Mouse (Mus musculus) forebrain, embryonic 12.5 days (tissue): ENCODE measurements around the gene Akap2. TPM values are rescaled to one million over a fixed set of nuclear protein-coding genes. Genes with fewer than 3 reads are reported as not detected.

Experiments
- ATAC-seq: fragments of 200-750 bp; cut with Nextera tagmentation; 2 replicates; pipeline ENCODE4 v1.8.0; 2017; ENCODE audit warnings: moderate TSS enrichment; ENCODE audit not compliant: low FRiP score
- H3K27ac ChIP-seq: fragments of 300-500 bp; sonication (generic); 2 replicates; pipeline ENCODE4 v1.5.1; 2016; ENCODE audit warnings: mild to moderate bottlenecking
- H3K27me3 ChIP-seq: fragments of 300-500 bp; sonication (generic); 2 replicates; pipeline ENCODE4 v1.6.1; 2016; ENCODE audit warnings: mild to moderate bottlenecking
- H3K36me3 ChIP-seq: fragments of 300-500 bp; sonication (generic); replicated peaks from 2 replicates; pipeline ENCODE4 v1.6.1; 2016; ENCODE audit warnings: mild to moderate bottlenecking
- H3K4me1 ChIP-seq: fragments of 300-500 bp; sonication (generic); 2 replicates; pipeline ENCODE4 v1.6.1; 2016
- H3K4me2 ChIP-seq: fragments of 300-500 bp; sonication (generic); 2 replicates; pipeline ENCODE4 v1.6.1; 2016; ENCODE audit warnings: mild to moderate bottlenecking, moderate library complexity
- H3K4me3 ChIP-seq: fragments of 300-500 bp; sonication (generic); replicated peaks from 2 replicates; pipeline ENCODE4 v1.5.1; 2016; ENCODE audit warnings: mild to moderate bottlenecking
- H3K9ac ChIP-seq: fragments of 300-500 bp; sonication (generic); 2 replicates; pipeline ENCODE4 v1.6.1; 2016; ENCODE audit warnings: mild to moderate bottlenecking
- H3K9me3 ChIP-seq: fragments of 300-500 bp; sonication (generic); 2 replicates; pipeline ENCODE4 v1.6.1; 2016
- WGBS: fragments of 180-500 bp; shearing (Covaris S2); methylation state at CpG from one replicate; pipeline ENCODE4 v1.1.7; 2016; 5-methylcytosine and 5-hydroxymethylcytosine counted together
- polyA plus RNA-seq: library from polyadenylated mRNA; unstranded; fragments of >200 nt; fragmentation: Nextera tagmentation; extraction: Ambion mirVana; gene quantifications from 2 replicates; pipeline ENCODE4 v1.2.1, GENCODE M21; 2016

Akap2 gene
- polyA plus RNA-seq, 1 experiment from 2014 or later, result 12.5 TPM

- peaks cover 11% of the 10 kb centered on the region; the same call in 1 of the 2 replicates for H3K4me1 ChIP-seq
Observed at GRCm38 (mm10) chr4:57684676-57685215, 32.7 kb upstream of the Akap2 start.

GRCm38 (mm10) chr4:57686736-57687135, 30.7 kb upstream of the Akap2 start:
- Histone ChIP-seq H3K27ac (no peak overlapping the region), H3K36me3 (no peaks in the 10 kb centered on the region), H3K27me3 (peaks cover 6% of the 10 kb centered on the region; the same call in 1 of the 2 replicates), H3K9ac (no peak overlapping the region), H3K4me3 (no peak overlapping the region), H3K4me2 (no peak overlapping the region), H3K9me3 (no peaks in the 10 kb centered on the region), H3K4me1 (peaks cover 9% of the 10 kb centered on the region; the same call in 1 of the 2 replicates)
- 72% methylated on average over 3 of the region's 3 CpGs for WGBS
- no peak for ATAC-seq

More at GRCm38 (mm10) chr4:57684676-57685215, 32.7 kb upstream of the Akap2 start:
- no peaks in the 10 kb centered on the region for H3K36me3 ChIP-seq
- ATAC-seq, result no peak
- H3K27me3 ChIP-seq, result peaks cover 4% of the 10 kb centered on the region; the same call in 1 of the 2 replicates
- H3K9me3 ChIP-seq, result no peaks in the 10 kb centered on the region
- H3K4me2 ChIP-seq, result no peak overlapping the region
- H3K9ac ChIP-seq, result no peak overlapping the region
- no peak overlapping the region for H3K4me3 ChIP-seq
- 87% methylated on average over 12 of the region's 12 CpGs for WGBS
- H3K27ac ChIP-seq, result no peak overlapping the region

- Histone ChIP-seq H3K27ac (no peak overlapping the region), H3K9ac (no peak overlapping the region), H3K4me2 (no peak overlapping the region), H3K9me3 (no peaks in the 10 kb centered on the region), H3K27me3 (peaks cover 6% of the 10 kb centered on the region; the same call in 1 of the 2 replicates), H3K4me1 (peaks cover 9% of the 10 kb centered on the region; the same call in 1 of the 2 replicates), H3K4me3 (no peak overlapping the region), H3K36me3 (no peaks in the 10 kb centered on the region)
- 84% methylated on average over 3 of the region's 3 CpGs for WGBS
- no peak for ATAC-seq
Observed at GRCm38 (mm10) chr4:57687583-57687982, 29.9 kb upstream of the Akap2 start.

- Histone ChIP-seq H3K36me3 (no peaks in the 10 kb centered on the region), H3K4me3 (no peak overlapping the region), H3K4me2 (no peak overlapping the region), H3K4me1 (peaks cover 9% of the 10 kb centered on the region; the same call in 1 of the 2 replicates), H3K27me3 (peaks cover 6% of the 10 kb centered on the region; the same call in 1 of the 2 replicates), H3K9ac (no peak overlapping the region), H3K27ac (no peak overlapping the region), H3K9me3 (no peaks in the 10 kb centered on the region)
- 76% methylated on average over 9 of the region's 9 CpGs for WGBS
- no peak for ATAC-seq
Observed at GRCm38 (mm10) chr4:57688131-57688530, 29.3 kb upstream of the Akap2 start.

GRCm38 (mm10) chr4:57690001-57690400, 27.5 kb upstream of the Akap2 start:
- 83% methylated on average over 6 of the region's 6 CpGs for WGBS

GRCm38 (mm10) chr4:57690805-57691204, 26.7 kb upstream of the Akap2 start:
- 42% methylated on average over 1 of the region's 1 CpGs for WGBS

More at GRCm38 (mm10) chr4:57690001-57690400, 27.5 kb upstream of the Akap2 start:
- peaks cover 6% of the 10 kb centered on the region; the same call in 1 of the 2 replicates for H3K27me3 ChIP-seq
- no peak overlapping the region for H3K4me2 ChIP-seq
- no peak for ATAC-seq
- no peak overlapping the region for H3K4me3 ChIP-seq
- H3K4me1 ChIP-seq, result peaks cover 9% of the 10 kb centered on the region; the same call in 1 of the 2 replicates
- H3K27ac ChIP-seq, result no peak overlapping the region
- H3K9me3 ChIP-seq, result no peaks in the 10 kb centered on the region
- no peak overlapping the region for H3K9ac ChIP-seq
- no peaks in the 10 kb centered on the region for H3K36me3 ChIP-seq

GRCm38 (mm10) chr4:57694356-57695136, 22.9 kb upstream of the Akap2 start:
- no peak overlapping the region for H3K9ac ChIP-seq
- H3K27ac ChIP-seq, result no peak overlapping the region
- H3K4me2 ChIP-seq, result no peak overlapping the region
- no peak for ATAC-seq
- no peak overlapping the region for H3K4me3 ChIP-seq
- H3K9me3 ChIP-seq, result no peaks in the 10 kb centered on the region
- 0 out of 2 replicates have a peak, but pooled peaks cover 3% of the 10 kb centered on the region for H3K27me3 ChIP-seq
- 85% methylated on average over 5 of the region's 5 CpGs for WGBS
- no peaks in the 10 kb centered on the region for H3K4me1 ChIP-seq
- H3K36me3 ChIP-seq, result no peaks in the 10 kb centered on the region

More at GRCm38 (mm10) chr4:57690805-57691204, 26.7 kb upstream of the Akap2 start:
- no peak overlapping the region for H3K27ac ChIP-seq
- H3K36me3 ChIP-seq, result no peaks in the 10 kb centered on the region
- no peak overlapping the region for H3K9ac ChIP-seq
- no peak for ATAC-seq
- no peak overlapping the region for H3K4me3 ChIP-seq
- H3K9me3 ChIP-seq, result no peaks in the 10 kb centered on the region
- peaks cover 9% of the 10 kb centered on the region; the same call in 1 of the 2 replicates for H3K4me1 ChIP-seq
- no peak overlapping the region for H3K4me2 ChIP-seq
- H3K27me3 ChIP-seq, result peaks cover 6% of the 10 kb centered on the region; the same call in 1 of the 2 replicates

GRCm38 (mm10) chr4:57696955-57697354, 20.5 kb upstream of the Akap2 start:
- no peak overlapping the region for H3K27ac ChIP-seq
- H3K9ac ChIP-seq, result no peak overlapping the region
- no peaks in the 10 kb centered on the region for H3K27me3 ChIP-seq
- no peaks in the 10 kb centered on the region for H3K9me3 ChIP-seq
- no peaks in the 10 kb centered on the region for H3K36me3 ChIP-seq
- WGBS, result 96% methylated on average over 11 of the region's 11 CpGs
- no peaks in the 10 kb centered on the region for H3K4me1 ChIP-seq
- no peak overlapping the region for H3K4me2 ChIP-seq
- ATAC-seq, result no peak
- no peak overlapping the region for H3K4me3 ChIP-seq

GRCm38 (mm10) chr4:57697918-57698611, 19.4 kb upstream of the Akap2 start:
- 78% methylated on average over 12 of the region's 12 CpGs for WGBS
- no peak overlapping the region for H3K4me2 ChIP-seq
- H3K4me1 ChIP-seq, result no peaks in the 10 kb centered on the region
- no peaks in the 10 kb centered on the region for H3K9me3 ChIP-seq
- no peaks in the 10 kb centered on the region for H3K36me3 ChIP-seq
- ATAC-seq, result no peak
- no peak overlapping the region for H3K27ac ChIP-seq
- H3K4me3 ChIP-seq, result no peak overlapping the region
- H3K9ac ChIP-seq, result no peak overlapping the region
- H3K27me3 ChIP-seq, result no peaks in the 10 kb centered on the region

GRCm38 (mm10) chr4:57701576-57701975, 15.9 kb upstream of the Akap2 start:
- Histone ChIP-seq H3K27ac (no peak overlapping the region), H3K4me3 (no peak overlapping the region), H3K9me3 (no peaks in the 10 kb centered on the region), H3K4me2 (no peak overlapping the region), H3K4me1 (no peaks in the 10 kb centered on the region), H3K27me3 (no peaks in the 10 kb centered on the region), H3K9ac (no peak overlapping the region), H3K36me3 (no peaks in the 10 kb centered on the region)
- 85% methylated on average over 5 of the region's 5 CpGs for WGBS
- ATAC-seq, result no peak

GRCm38 (mm10) chr4:57703574-57704470, 13.6 kb upstream of the Akap2 start:
- H3K4me1 ChIP-seq, result no peaks in the 10 kb centered on the region
- H3K4me3 ChIP-seq, result no peak overlapping the region
- no peaks in the 10 kb centered on the region for H3K9me3 ChIP-seq
- WGBS, result 84% methylated on average over 11 of the region's 11 CpGs
- no peak overlapping the region for H3K9ac ChIP-seq
- ATAC-seq, result no peak
- no peaks in the 10 kb centered on the region for H3K27me3 ChIP-seq
- no peak overlapping the region for H3K4me2 ChIP-seq
- no peak overlapping the region for H3K27ac ChIP-seq
- no peaks in the 10 kb centered on the region for H3K36me3 ChIP-seq
